Mouse (Mus musculus) activated CD4-positive, CD25-positive, alpha-beta regulatory T cell, adult 9 weeks (primary cell): Measurements from ENCODE around the gene Gulp1. TPM values are rescaled to one million over a fixed set of nuclear protein-coding genes. Genes with fewer than 3 reads are reported as not detected.

ENCODE experiments used
- polyA plus RNA-seq: library from polyadenylated mRNA; unstranded; fragments of 100-300 nt; shearing (Covaris generic); gene quantifications from one replicate; pipeline ENCODE4 v1.2.1, GENCODE M21; 2017

The Gulp1 gene
- polyA plus RNA-seq: not detected

GRCm38 (mm10) chr1:44551461-44552370 is at the start of gene Gulp1:
Gulp1 (plus strand) TSS chr1:44551511.

